Mouse (Mus musculus): ENCODE results near the gene Nhej1.

Nhej1 gene

DNA sequence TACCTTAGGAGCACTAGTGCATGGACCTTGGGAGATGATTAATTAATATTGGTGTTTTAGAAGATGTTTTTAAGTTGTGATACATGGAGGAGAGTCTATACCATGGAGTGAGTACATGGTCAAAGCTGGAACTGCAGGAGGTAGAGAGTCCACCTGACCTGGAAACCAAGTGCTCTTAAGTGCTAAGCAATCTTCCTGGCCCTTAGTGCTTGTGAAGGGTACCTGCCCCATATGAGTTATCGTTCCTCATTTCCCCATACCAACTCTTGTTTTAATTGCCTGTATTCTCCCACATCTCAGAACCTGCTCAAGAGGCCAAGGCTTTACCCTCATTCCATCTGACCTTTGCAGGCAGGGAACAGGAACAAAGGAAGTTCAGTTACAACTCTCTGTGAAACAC, 149.1 kb downstream of the Nhej1 start:
- DNase-seq (ENCODE audit: low spot score in 2 of 2), result no peak

DNA sequence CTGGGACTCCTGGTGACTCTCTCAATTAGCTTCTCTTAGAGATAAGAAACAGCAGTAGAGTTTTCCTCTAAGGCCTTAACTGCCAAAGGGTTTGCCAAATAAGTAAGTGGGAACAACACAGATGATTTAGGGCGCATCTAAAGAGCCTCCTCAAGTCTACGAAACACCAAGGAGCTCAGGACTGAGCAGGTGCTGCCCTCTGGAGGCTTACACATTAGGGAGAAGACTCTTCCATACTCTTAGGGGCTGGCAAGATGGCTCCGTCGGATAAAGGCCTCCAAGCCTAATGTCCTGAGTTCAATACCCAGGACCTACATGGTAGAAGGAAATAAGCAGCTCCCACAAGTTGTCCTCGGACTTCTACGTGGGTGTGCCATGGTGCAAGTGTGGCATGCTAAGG, 151.4 kb downstream of the Nhej1 start:
- no peak for DNase-seq (ENCODE audit: low spot score in 2 of 2)

DNA sequence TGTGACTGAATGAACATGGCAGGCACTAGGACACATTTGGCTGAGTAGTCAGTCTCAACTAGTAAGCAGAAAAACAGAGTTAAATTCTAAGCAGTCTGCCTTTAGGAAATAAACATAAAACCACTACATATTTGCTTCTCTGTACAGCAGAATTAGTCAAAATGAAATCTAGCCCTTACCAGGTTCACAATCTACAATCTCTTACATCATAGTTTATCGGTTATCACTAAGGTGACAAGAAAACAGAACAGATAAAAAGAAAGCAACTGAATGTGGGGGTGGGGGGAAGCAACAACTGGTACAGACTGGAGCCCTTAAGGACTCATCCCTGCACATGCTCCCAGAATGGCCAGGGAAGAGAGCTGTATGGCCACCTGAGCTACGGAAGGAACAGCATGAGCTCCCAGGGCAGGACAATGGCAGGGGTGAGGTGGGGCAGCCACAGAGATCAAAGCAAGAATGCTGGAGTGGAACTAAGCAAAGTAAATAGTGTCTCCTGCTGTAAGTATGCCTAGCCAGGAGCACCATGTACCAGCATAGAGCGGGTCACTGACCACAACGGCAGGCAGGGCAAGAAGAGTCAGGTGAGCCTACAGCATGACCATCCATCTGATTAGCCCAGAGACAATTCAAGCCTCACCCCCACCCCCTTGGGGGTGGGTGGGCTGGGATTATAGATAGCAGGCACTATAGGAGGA, 153.5 kb downstream of the Nhej1 start:
- no peak for DNase-seq (ENCODE audit: low spot score in 2 of 2)

DNA sequence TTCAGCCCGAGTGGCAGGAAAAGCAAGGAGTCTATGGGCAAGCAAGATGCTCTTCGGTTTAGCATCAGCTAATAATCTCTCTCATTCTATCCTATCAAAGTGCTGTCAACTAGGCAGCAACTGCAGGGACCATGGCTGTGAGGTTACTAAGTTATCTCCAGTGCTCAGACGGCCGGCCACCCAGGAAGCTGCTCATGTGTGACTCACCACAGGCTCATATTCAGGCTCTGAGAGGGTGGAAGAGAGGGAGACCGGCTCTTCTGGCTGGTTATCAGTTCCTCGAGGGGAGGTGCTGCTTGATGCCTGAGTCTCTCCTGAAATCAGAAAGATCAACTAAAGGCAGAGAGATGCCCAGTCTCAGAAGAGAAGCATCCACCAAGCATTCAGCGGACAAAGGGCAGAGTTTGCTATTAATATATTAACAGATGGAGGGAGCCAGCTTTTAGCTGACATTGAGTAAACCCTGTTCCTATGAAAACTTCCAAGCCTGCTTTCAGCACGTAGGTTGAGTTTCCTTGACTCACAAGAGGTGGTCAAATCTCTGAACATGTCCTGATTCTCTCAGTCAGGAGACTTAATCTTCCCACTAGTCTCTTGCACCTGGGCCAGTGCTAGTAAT, 156.9 kb downstream of the Nhej1 start:
- DNase-seq (ENCODE audit: low spot score in 2 of 2), result no peak

DNA sequence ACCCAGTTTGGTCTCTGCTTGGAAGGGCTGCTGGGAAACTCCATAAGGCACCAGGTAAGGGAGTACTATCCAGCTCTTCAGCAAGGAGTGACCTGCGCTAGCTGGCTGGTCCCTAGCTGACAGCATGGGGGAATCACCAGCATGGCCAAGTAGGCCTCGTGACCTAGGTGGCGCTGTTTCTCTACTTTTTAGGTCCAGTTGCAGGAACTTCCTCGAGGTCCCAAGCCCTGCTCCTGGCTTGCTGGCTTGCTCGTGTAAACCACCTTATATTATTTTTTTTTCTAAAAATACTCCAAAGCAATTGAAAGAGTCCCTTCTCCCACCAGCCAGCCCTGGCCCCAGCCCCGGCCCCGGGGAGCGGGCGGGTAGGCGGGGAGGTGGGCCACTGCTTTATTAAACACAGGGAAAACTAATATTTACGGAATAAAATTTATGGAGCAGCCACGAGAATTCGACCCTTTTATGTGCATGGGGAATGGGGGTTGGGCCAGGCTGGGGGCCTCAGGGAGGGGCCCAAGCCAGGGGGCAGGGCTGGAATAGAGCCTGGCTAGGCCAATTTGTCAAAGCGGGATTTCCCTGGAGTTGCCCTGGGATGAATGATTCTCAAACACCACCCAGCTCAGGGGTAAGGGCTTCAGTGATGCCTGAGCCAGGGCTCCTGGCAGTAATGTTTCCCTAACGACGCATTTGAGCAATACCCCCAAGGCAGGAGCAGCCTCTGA, 160.3 kb downstream of the Nhej1 start:
- DNase-seq (ENCODE audit: low spot score in 2 of 2), result peak; percentile 67 to 87

DNA sequence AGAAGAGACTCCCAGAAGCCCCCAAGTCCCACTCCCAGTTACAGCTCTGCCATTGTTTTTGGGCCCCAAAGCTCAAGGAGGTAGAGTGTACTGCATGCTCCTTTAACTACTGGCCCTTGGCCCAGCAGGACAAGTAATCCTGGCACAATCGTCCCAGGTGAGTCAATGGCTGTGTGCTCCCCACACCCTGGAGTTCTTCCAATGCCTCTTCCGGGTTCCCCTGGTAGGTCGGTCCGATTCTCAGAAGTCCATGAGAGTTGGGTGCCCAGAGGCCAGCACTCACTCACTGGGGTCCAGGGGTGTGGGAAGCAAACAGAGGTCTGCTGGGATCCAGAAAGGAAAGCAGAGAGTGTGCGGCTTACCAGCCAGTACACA, 162.2 kb downstream of the Nhej1 start:
- no peak for DNase-seq (ENCODE audit: low spot score in 2 of 2)

DNA sequence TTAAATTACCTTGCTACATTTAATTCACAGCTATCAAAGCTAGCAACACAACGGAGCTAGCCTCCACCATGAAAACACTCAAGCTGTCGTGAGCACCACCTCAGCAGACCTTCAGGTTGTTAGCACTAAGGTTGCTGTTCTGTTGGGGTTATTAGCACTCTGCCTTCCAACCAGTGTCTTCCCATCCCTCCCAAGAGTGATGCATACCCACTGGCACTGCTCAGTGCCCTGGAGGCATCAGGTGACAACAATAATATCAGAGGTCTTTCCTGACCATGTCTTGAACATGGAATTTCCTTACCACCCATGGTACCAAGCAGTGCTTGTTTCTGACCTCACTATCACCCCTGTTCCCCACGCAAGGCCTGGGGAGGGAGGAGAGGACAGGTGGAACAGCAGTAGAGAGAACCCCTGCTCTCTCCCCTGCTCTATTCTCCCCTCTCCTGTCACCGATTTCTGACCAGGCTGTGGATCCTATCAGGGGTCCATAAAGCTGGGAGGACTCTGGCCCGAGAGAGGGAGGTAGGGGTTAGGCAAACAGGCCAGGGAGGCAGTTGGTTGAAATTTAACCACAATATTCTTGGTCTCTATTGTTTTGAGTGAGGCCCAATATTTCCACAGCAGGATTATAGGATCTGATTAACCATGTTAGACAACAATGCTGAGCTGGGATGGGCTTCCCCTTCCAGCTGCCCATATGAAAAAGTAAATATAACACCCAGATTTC, 162.7 kb downstream of the Nhej1 start:
- no peak for DNase-seq (ENCODE audit: low spot score in 2 of 2)

DNA sequence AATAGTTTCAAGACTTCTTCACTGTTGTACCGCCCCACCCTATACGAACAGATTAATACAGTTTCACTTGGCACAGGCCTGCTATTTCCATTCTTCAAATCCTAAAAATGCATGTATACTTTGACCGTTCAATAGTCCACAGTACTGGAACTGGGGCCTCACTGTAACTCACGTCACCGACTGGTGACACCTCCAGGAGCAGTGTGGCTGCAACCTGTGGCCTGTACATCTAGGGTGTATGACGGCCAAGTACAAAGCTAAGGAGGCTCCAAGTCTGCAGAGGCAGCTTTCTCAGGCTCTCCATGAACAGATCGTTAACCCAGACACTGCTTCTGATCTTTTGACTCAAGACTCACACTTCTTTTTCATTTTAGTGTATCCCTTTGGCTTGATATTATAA, 163.3 kb downstream of the Nhej1 start:
- no peak for DNase-seq (ENCODE audit: low spot score in 2 of 2)

DNA sequence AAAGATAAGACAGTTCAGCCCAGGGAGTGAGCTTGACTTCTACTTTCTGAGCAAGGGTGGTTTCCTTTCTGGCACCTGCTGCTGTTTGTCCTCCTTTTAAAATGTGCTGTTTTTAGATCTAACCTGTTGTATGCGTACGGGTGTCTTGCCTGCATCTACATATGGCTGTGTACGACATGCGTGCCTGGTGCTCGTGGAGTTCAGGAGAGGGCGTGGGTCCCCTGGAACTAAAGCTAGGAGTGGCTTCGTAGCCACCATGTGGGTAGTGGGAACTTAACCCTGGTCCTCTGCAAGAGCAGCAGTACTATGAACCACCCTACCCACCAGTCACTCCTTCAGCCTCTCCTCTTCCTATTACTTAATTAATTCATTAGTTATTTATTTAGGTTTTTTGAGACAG, 164.9 kb downstream of the Nhej1 start:
- no peak for DNase-seq (ENCODE audit: low spot score in 2 of 2)

DNA sequence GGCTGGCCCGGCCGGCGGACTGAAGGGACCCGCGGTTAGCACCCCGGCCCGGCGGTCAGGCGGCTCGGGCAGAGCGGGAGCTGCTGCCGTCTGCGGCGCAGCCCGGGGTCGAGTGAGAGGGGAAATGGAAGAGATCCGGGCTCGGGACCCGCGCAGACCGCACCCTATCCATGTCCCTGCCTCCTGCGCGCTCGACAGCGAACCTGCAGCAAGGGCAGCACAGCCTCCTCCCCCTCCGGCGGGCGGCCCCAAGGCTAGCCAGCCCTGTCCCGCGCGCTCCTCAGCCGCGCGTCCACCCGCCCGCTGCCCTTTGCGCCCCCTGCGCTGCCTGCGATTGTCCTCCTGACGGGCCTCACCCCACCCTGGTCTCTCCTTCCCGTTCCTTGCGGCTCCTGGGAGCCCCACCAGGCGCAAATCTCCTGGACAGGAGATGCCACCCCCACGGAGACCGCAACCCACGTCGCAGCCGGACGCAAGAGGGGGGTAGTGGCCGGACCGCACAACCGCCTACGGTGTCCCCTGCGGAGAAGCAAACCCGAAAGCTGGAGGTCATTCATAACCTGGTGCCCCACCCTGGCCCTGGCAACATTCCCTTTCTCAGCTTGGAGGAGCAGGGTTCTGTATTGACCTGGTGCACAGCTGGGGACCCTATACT, 173.3 kb downstream of the Nhej1 start, which contains the start of gene Ihh:
TSS of gene Ihh (minus strand) at position 117 of the 655 bp plus-strand sequence.
- DNase-seq (ENCODE audit: low spot score in 2 of 2), result no peak

DNA sequence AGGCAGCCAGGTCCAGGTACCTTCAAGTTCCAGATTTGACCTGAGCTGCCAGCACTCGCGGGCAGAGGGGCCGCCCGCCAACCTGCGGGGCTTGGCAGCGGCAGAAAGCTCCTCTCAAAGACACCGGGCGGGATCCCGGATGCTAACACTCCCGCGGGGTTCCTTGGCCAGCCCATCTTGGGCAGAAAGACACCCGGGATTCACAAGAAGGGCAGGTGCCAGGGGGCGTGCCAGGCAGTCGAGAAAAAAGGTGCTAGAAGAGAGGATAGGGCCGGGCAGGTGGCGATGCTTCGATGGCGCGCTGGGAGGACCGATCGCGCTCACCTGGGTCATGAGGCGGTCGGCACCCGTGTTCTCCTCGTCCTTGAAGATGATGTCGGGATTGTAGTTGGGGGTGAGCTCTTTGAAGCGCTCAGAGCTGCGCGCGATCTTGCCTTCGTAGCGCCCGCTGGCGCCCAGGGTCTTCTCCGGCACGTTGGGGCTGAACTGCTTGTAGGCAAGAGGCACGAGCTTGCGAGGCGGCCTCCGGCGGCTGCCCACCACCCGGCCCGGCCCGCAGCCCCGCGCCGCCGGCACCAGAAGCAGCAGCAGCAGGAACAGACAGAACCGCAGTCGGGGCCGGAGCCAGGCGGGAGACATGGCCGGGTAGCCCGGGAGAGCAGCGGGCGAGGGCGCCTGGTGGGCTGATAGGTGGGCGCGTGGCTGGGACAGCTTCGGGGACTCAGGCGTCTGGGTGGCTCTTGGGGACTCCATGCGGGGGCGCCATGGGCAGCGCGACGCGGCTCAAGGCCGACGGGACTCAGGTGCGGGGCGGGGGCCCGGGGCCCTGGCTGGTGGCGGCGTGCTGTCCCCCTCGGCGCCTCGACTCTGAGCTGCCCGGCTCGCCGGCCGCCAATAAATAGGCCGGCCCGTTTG, 174.2 kb downstream of the Nhej1 start:
- no peak for DNase-seq (ENCODE audit: low spot score in 2 of 2)

DNA sequence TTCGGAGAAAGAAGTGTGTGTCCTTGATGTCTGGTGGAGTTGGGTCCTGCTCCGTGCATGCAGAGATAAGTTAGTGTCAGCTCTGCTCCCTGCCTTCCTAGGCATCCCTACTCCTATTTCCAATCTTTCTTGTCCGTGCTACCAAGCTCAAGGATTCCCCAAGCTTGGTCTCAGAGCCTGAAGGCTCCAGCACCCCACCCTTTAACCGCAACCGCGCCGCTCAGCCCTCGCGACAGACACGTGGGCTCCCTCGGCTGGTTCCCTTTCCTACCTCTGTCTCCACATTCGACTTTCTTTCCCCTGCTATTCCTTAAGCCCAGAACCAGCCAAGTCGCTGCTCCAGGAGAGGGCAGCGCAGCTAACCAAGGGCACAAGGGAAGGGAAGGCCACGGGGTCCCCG, 174.9 kb downstream of the Nhej1 start:
- no peak for DNase-seq (ENCODE audit: low spot score in 2 of 2)

DNA sequence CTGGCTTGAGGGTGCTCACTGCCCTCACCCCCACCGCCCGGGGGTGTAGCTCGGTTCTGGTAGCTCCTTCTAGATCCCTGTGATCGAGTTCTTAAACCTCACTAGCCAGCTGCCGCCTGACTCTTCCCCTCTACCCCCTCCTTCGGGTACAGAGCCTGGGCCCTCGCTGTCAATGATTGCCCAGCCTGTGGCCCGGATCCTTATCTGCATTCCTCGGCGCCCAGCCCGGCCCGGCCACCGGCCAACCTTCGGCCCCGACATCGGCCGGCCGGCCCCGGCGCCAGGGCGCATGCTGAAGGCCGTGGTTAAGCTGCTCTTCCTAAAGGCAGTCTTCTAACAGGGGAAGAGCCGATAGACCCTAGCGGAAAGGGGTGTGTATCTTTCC, 175.3 kb downstream of the Nhej1 start:
- no peak for DNase-seq (ENCODE audit: low spot score in 2 of 2)

DNA sequence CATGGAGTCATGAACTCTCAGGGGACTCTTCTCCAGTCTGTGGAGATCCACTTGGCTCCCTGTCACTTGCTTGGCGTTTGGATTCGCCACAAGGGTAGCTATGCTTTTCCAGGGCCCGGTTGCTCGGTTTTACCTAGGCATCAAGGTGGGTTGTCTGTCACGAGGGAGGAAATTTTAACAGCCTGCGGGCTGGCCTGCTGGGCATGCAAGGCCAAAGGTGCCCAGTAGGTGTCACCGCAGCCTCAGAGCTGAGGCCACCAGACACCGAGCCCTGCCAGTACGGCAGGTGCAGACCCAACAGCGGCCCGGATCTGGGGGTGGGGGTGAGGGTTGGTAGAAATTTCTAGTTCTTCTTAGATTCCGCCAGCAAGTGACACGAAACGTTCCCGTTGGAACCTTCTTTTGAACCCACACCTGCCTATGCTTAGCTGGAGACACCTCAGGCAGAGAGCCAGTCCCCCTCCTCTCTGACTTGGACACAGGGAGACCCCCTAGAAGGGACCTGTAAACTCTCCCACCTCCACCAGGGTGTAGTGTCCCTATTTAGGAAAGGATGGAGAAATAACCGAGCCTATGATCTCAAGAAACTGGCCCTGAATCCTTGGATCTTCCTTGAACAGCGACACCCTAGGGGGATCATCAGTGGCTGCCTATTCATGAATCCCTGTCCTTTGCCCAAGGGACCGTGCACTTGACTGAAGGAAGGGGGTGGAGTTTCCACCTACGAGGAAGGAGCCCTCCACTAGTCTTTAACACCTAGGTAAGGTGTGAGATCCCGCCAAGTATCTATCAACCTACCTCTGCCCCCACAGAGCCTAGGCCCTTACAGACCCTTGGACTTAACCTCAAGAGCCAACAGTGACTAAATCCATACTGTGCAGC, 176.0 kb downstream of the Nhej1 start:
- DNase-seq (ENCODE audit: low spot score in 2 of 2), result peak; percentile 52 to 73

DNA sequence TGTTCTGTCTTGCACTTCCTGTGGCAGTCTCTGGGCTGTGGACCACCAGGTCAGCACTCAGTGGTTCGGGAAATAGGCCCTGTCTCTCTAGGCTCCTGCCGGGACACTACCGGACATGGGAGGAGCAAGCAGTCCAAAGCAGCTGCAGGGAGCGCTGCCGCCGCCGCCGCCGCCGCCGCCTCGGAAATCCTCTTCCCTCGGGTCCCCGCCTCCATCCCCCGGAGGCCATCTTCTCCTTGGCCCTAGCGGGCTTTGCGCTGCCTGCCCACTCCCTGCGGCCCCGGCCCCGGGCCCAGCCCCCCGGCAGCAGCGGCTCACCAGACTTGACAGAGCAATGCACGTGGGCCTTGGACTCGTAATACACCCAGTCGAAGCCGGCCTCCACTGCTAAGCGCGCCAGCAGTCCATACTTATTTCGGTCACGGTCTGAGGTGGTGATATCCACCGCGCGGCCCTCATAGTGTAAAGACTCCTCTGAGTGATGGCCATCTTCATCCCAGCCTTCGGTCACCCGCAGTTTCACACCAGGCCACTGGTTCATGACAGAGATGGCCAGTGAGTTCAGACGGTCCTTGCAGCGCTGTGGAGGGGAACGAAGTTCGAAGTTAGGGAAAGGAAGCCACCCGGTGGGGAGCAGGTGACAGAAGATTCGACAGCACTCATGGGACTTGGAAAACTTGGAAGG, 176.9 kb downstream of the Nhej1 start:
- no peak for DNase-seq (ENCODE audit: low spot score in 2 of 2)

DNA sequence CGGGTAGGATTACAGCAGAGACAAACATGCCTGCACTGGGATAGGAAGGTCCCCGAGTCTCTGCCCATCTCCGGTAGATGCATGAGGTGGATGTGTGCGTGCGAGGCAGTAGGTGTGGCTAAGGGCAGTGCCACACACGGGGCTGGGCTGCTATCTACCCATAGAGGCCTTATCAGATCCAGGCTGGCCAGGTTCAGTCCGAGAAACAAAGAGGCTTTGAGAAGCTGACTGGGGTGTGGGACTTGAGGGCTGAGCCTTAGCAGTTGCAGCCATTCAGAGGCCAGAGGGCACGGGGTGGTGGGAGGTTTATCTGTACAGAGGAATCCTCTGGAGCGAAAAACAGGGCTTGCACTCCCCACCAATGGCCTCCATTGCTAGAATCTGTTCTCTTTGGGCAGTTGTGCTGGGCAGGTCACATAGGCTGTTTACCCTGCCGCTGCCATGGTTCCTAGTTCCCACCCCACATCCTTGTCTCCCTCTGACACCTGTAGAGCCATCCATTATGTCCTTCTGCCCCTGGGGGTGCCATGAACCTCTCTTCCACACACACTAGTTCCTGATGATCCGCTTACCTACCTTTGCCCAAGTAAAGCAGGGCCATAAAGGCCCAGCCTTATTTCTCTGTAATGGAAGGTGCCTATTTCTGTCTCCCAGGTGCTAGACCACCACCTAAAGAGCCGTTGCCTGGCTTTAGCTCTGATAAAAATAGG, 183.2 kb downstream of the Nhej1 start:
- no peak for DNase-seq (ENCODE audit: low spot score in 2 of 2)

DNA sequence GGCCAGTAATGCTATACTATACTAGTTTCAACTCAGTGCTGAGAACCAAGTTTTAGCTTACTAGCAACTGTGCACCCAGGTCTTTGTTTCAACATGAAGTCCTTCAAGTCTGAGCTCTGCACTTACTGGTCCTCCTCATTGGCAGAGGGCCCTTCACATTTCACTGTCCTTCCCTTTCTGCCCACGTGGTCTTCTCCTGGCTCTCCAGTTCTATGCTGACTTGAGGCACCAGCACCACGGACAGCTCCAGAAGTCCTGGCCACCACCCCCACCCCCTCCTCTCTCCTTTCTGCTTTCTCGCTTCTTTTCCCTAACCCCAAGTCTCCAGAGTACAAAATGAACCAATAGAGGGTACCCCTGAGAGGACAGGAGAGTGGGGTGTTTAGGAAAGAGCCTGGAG, 185.2 kb downstream of the Nhej1 start:
- no peak for DNase-seq (ENCODE audit: low spot score in 2 of 2)

DNA sequence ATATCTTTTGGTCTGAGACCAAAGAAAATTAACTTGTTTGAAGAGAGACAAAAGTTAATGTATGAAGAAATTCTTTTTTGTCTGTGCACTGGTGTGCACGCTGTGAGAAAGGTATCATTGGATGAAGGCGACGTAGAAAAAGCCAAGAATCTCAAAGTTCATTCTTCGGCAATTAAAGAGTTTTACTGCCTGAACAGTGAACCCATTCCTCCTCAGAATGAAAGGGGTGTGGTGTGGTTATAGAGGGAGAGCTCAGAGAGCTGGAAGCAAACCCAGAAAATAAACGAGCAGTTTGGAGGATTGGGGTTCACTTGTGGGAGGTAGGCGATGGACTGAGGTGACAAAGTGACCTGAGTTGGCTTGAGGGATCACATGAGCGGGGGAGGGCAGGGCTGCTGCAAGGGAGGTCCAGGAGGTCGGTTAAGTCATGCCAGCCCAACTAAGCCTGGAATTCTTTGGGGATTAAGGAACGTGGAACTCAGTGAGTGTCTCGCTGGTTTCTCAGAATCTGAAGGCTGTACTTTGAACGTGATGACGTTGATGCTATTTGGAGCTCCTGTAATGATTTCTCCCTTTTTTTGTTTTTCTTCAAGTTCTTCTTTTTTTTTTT, 188.7 kb downstream of the Nhej1 start:
- DNase-seq (ENCODE audit: low spot score in 2 of 2), result no peak
